Mouse (Mus musculus): ENCODE measurements around the gene Mpp2.

Mpp2 gene

DNA sequence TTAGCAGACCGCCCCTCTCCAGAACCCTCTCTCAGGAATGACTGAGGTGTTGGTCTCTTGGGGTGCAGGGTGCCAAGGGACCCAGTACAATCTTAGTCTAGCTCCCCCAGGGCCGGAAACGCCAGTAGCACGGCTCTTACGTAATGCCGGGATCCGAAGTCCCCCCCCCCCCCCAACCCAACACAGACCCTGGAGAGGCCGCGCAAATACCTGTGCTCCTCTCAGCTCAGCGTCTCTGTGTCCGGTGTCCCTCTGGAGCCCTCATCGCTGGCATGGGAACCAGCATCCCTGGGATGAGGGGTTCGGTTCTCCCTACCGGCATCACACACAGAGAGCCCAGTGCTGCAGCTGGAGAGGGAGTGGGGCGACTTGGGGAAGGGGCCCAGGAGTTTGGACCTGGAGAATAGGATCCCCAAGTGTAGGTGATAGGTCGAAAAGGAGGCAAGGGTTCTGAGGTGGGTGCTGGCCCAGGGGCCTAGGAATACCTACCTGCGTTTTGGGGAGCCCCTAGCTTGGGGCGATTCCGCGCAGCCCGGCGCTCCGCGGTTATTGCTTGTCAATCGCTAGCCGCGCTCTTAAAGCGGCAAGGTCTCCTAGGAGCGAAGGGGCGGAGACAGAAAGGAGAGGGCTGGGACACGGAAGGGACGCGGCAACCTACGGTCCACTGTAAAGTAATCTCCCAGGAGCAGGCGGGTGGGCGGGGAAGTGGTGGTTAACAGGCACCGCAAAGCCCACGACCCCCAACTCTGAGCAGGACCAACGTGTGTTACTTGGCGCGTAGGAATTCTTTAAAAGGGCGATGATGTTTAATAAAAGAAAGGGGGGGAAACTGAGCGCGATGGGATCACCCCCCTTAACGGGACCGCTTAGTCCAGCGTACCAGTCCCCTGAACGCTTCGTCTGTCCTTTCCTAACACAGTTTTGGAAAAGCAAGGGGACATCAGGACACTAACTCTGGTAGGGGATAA, at the start of gene Mpp2:
Mpp2 (minus strand) TSS at position 585 of the 968 bp plus-strand sequence.
- DNase-seq (ENCODE audit: low spot score), result peak; percentile 86

DNA sequence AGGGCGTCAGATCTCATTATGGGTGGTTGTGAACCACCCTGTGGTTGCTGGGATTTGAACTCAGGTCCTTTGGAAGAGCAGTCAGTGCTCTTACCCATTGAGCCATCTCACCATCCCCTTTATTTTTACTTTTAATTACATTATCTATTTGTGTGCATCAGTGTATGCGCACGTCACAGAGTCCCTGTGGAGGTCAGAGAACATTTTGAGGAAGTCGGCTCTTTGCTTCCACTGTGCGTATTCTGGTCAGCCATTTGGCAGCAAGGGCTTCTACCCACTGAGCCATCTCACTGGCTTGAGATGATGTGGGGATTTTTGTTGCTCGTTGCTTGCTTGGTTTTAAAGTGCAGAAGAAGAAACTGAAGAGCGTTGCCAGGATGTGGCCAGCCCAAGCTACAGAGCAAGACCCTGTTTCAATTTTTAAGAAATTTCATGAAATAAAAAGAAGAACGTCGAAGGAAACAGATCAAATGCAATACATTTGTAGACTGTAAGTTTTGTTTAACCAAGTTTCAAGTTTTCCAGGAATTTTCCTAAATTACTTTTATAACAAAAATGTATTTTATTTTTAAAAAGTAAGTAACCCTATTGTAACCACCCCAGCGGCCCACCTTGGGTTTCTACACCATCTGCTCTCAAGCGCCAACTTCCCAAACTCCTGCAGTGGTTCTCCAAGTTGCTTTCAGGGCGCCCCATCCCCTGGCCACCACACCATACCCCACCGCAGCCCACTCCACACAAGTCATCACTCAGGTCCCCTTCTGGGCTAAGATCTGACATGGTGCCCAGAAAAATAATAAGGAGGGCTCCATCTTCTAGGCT, 49.5 kb upstream of the Mpp2 start:
- peak; percentile 21 for DNase-seq (ENCODE audit: low spot score)

DNA sequence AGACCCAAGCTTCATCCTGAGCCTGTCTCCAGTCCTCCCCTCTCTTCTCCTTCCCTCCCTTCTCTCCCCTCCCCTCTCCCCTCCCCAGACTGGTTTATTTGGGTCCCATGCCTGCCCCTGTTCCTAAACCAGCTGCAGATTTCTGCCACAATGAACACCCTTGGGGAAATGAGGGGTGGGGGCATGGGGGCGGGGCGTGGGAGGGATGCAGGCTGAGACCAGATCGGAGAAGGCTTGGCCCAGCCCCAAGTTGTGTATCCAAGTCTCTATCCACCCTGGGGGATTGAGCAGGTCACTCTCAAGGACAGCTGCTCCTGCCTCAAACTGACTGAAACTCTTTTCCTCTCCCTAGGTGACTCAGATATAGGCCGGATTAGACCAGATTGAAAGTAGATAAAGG, 46.2 kb upstream of the Mpp2 start:
- peak; percentile 35 for DNase-seq (ENCODE audit: low spot score)

DNA sequence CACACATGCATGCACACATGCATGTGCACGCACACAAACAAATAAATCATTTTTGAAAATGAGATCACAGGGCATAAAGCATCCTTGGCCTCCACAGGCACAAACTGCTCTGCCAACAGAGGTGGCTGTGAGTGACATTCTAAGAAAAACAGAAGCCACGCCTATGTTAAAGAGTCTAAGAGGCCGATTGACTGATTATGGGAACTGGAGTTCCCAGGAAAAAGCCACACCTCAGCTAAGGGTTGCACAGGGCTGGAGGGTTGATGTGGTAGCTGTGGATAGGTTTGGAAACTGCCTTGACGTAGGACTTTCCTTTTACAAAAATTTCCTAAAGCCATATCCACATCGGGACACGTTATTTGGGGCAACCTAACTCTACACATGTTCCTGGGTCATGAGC, 29.1 kb upstream of the Mpp2 start:
- DNase-seq (ENCODE audit: low spot score), result no peak

DNA sequence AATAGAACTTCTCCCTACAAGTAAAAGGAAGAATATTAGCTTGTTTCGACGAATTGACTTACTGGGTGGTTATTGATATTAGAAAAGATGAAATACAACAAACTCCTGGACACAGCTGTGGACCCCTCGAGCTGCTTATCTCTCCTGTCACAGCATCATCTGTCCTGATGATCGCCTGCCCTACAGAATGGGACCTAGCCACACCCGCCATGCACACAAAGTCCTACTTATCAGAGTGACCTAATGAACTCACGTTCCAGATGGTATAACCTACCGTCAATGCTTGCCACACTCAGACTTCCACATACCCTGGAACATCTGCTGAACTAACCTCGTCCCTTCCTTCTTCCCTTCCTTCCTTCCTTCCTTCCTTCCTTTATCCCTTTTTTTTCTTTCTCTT, 27.9 kb upstream of the Mpp2 start:
- no peak for DNase-seq (ENCODE audit: low spot score)

DNA sequence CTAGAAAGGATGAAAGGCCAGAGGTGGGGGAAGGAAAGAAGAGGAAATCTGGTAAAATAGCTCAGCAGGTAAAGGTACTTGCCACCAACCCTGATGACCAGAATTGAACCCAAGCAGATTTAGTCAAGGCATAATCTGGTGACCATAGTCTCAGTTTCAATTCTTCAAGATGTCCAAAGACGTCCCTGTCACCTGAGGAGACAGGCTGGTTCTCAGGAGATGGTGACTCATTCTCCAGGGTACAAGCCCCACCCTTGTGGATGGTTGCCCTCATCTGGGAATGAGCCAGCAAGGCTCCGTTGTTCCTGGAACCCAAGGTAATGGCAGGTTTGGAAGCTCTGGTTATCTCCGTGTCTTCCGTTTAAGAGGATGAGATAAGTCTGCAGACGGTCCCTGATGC, 23.3 kb upstream of the Mpp2 start:
- no peak for DNase-seq (ENCODE audit: low spot score)

DNA sequence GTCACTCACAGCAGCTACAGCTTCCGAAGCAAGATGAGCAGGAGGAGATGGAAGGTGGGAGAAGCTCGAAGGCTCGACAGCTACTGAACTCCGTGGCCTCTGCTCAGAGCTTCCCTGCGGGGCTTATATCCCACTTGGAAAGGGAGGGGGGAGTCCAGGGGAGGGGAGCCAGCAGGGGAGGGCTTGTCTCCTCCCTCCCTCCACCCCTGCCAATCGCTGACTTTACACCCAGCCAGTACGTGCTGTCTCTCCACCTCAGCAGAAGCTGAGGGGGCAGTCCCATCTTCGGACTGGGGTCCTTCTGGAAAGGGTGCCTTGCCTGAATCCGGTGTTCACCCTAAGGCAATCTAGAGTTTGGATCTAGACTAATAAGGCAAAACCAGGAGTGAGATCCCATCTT, 19.4 kb upstream of the Mpp2 start, which contains the start of gene Pyy:
Pyy (minus strand) TSS at position 101 of the 400 bp plus-strand sequence.
- DNase-seq (ENCODE audit: low spot score), result no peak

DNA sequence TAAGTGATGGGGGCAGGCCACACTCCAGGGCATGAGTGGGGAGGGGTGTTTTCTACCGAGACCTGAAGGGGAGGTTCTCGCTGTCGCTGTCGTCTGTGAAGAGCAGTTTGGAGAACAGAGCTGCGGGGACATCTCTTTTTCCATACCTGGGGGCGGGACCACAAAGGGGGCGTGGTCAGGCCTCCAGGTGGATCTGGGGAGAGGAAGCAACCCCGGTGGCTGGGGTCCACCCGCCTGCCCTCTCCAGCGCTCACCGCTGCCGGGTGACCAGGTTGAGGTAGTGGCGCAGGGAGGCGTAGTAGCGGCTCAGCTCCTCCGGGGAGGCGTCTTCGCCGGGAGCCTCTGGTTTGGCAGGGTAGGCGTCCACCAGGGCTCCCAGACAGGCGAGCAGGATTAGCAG, 18.6 kb upstream of the Mpp2 start:
- no peak for DNase-seq (ENCODE audit: low spot score)

DNA sequence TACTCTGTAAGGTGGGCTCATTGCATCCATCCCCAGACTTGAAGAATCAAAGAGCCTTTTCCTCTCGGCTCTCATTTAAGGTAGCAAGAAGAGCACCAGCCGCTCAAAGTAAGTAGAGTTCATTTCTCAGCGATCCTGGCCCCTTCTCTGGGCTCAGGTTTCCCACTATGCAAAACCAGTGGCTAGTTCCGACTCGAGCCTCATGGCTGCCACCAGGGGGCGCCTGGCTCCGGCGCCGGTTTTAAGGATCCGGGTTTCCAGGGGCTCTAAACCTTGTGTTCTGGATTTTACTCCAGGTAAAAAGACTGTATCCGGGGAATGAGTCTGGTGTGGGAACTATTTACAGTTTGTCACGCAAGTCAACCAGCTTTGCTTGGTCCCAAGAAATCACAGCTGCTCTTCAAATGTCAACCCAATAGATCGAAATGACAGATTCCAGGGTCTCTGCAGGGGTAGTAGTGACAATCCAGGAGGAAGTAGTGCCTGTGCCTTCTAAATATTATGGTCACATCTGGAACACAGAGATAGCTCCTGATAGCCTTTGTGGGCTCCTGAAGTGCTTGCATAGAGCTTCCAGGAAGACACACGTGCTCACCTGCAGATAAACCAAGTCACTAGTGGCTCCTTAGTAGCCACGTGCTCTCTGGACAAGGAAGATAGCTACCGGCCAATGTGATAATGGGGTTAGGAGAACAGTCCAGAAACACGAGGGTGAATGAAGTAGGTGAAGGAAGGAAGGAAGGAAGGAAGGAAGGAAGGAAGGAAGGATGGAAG, 14.4 kb upstream of the Mpp2 start:
- DNase-seq (ENCODE audit: low spot score), result peak; percentile 76

DNA sequence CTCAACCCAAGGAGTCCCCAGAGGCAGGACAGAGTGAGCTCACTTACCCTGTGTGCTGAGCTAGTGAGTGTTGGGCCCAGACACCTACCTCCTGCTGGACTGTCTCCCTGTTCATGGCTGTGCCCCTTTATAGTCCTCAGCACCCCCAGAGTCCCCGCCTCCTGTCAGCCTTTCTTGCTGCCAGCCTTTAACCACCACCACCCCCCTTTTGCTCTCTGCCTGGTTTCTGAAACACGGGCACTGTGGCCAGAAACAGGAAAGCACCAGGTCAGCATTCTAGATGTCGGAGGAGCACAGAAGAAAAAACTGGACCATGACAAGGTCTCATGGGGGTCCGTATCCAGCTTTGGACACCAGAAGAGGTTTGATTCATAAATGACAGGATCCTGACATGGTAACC, 12.9 kb upstream of the Mpp2 start, which contains the start of gene Ppy:
Ppy (minus strand) TSS at position 101 of the 400 bp plus-strand sequence.
- DNase-seq (ENCODE audit: low spot score), result no peak

DNA sequence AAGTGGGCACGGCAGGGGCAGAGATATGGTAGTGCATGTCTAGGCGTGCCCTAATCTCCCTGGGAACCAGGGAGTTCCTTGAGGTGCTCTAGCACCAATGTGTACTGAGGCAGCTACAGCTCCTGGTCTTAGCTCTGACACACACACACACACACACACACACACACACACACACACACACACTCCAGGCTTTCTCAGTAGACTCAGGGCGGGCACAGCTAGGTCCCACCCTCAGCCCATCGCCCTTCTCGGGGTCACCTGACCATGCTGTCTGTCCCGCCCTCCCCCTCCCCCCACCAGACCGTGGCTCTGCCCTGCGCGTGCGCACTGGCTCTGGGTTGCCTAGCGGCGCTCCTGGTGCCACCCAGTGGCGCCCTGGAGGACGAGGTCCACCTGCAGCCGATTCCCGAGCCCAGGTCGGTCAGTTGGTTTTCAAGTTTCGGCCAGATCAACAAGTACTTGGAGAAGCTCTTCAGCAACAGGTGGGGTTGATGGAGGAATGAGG, 8.6 kb upstream of the Mpp2 start:
- peak; percentile 90 for DNase-seq (ENCODE audit: low spot score)

DNA sequence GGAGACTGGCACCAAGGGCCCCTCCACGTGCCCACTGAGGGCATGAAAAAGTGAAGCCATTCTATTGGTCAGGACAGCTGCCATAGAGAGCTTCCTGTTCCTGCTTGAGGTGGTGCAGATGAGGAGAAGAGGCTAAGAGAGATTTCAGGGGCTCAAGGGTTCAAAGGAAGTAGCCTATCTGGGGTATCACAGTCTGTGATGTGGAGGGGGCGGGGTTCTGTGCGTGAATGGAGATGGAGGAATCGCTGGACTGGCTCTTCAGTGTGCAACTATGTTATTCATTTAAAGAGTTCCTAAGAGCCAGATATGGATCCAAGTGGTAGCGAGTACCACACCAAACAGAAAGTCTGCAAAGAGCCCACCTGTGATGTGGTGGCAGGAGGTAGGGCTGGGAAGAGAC, 8.1 kb upstream of the Mpp2 start:
- no peak for DNase-seq (ENCODE audit: low spot score)

DNA sequence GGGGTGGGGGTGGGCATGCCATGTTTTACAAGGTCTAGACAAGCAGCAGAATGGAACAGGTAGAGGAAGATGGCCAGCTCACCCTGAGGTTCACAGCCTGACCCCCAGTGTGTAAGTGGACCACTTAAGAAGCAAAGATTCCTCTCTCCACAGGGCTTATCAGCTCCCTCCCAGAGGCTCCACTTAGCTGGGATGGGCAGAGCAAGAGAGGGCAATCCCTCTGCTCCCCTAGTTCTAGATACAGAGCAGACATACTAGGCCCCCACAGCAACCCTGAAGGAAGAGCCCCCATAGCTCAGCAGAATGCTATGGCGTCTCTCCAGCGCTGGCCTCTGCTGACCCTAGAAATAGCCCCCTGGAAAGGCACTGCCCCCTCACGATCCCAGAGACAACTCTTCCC, 7.4 kb upstream of the Mpp2 start:
- no peak for DNase-seq (ENCODE audit: low spot score)

DNA sequence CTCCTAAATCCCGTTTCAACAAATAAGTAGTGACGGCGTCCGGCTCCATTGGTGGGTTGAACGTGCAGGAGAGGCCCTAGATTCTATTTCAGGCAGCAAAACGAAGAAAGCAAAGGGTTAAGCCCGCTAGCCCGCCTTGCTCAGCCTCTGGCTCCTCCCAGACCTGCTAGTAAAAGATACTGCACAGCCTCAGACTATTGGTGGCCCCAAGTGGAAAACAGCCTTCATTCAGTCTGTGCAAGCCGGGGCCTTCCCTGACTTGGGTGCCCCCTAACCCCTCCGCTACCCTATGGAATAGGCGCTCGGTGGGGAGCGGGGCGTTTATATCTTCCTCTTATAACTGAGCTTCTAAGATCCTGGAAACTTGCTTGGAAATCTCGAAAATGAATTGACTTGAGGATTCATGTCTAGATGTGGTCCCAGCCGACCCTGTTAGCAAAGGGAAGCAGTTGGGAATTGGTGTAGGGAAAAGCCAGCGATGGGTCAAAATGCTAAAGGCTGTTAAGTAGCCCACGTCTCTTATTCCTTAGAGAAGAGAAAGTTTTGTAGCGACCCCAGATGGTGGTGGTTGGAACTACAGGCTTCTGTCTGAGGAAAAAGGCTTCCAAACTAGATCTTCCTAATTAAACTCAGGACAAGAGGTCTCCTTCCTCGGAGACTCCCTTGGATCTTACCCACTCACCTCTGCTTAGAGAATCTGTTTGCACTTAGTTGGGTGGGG, 933 bp upstream of the Mpp2 start:
- peak; percentile 87 for DNase-seq (ENCODE audit: low spot score)

DNA sequence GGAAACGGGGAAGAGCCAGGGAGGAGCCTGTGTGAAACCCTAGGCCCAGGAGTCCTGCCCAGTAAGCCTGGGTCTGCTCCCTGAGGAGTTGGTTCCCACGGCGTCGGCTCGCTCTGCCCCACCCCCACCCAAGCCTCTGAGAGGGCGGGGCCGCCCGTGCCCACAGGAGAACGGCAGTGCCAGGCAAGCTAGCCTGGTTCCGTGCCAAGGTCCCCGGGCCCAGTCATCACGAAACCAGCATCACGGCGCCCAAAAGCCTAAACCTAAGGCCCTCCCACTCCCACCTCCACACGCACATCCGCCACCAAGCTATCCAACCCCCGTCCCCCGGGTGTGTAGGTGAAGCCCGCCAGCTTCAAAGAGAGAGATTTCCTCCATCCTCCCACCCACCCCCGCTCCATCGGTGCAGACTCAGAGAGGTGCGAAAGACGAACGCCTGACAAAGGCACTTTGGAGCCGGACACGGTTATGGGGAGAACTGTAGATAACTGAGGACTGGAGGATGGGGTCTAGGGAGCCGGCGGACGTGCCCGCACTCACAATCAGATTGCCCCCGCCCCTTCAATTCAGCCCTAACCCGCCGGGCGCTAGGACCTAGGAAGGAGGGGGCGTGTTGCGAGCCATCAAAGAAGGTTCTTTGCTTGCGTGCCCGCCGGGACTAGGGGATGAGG, 1.1 kb downstream of the Mpp2 start:
- peak; percentile 91 for DNase-seq (ENCODE audit: low spot score)

DNA sequence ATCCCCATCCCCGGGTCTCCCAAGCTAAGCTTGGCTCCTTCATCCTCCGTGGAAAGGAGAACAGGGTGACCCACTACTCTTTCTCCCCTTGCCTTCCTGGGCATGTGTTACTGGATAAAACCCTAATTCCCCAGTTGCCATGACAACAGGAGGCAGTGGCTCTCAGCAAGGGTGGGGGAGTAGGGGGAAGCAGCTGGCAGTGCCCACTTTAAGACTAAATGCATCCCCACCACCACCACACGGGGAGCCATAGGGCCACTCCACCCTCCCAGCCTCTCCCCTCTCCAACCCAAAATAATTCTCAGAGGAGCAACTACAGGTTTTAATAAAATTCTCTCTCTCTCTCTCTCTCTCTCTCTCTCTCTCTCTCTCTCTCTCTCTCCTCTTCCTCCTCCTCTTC, 2.0 kb downstream of the Mpp2 start:
- DNase-seq (ENCODE audit: low spot score), result peak; percentile 77

DNA sequence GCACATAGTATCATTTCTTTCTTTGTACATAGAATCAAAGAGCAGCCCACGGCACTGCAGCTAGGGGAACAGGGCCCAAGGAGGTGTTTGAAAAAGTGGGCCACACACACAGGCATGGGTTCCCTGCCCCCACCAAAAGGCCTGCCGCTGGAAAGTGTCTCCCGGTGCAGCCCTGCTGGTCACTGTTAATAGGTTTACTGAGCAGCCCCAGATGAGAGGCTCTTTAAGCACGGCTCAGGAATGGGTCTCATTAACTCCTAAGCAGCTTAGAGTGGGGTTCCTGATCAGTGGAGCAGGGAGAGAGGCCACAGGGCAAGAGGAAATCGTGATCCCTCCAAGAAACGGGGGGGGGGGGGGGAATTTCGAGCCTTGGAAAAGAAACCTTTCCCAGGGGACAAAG, 4.2 kb downstream of the Mpp2 start:
- DNase-seq (ENCODE audit: low spot score), result no peak

DNA sequence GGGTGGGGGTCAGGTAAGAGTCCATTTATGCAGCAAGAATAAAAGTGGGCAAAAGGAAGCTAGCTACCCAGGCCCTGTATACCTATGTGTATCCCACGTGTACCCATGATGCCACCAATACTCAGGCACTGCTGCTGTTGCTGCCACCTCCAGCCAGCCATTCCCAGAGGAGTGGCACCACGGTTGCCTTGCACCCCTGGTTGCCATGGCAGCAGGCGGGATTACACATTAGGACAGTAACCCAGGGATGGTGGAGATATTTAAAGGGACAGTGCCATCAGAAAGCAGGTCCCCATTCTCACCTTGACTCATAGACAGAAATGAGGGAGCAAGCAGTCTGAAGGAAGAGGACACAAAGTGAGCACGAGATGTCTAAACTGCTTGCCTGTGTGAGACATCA, 5.1 kb downstream of the Mpp2 start:
- peak; percentile 49 for DNase-seq (ENCODE audit: low spot score)

DNA sequence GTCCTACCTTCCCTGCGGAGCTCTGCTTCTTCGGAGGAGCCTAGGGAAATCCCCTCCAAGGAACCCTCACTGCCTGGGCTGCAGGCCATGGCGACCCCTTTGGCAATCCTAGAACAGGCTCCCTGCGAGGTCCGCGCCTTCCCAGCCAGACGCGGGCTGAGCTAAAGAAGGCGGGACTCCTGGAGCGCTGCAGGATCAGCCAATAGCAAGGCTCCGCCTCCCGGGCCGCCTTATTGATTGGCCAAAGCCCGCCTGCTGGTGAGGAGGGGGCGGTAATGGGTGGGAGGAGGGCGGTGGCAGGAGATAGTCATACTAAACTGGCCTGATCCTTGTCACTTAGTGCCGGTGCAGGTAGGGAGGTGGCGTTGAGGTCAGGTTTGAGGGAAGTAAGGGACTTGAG, 6.0 kb downstream of the Mpp2 start:
- no peak for DNase-seq (ENCODE audit: low spot score)

DNA sequence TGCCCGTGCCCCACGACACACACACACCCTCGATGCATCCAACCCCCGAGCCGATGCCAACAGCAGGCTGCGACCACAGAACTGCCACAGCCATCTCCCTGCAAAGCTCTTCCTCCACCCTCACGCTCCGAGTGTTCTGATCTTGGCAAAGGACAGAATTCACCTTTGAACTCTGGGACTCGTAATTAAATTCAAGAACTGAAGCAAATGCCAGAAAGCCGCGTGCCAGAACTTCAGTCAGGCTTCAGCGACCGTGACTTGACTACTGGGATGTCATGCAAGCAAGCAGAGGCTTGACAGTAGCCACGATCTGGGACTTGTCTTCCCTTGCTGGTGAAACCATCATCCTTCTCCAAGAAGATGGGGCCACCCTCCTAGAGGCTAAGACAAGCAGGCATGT, 14.6 kb downstream of the Mpp2 start:
- DNase-seq (ENCODE audit: low spot score), result no peak

DNA sequence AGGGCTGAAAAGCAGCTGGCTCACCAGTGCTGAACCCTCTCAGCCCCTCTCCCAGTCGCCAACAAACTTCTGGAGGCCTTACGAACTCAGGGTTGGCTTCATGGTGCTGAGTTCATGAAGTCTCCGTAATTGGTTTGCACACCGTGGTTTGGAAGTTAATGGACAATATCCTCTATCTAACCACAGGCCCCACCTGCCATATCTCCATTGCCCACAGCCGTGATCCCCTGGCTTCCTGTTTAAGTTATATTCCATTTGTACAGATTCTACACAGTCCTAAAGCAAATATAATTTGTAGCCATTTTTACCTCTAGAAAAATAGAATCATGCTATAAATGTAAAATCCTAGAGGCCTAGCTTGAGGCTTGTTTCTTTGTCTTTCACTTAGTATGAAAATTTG, 15.6 kb downstream of the Mpp2 start:
- DNase-seq (ENCODE audit: low spot score), result no peak

Measured in MN1 (cell line).